Mouse (Mus musculus) myocyte (in vitro differentiated cells): ENCODE measurements around the gene Fam129a.

Experiments used
- MYOG ChIP-seq, 3 experiments: IDR thresholded peaks; one replicate each; pipeline ENCODE4 v1.6.1; 2011; ENCODE audit warnings: control low read depth in 2 of 3, low read depth in 2 of 3, mild to moderate bottlenecking in 2 of 3; ENCODE audit not compliant: insufficient read length in 2 of 3, control insufficient read depth in 1 of 3, insufficient read depth in 1 of 3
- POLR2A ChIP-seq: IDR thresholded peaks from one replicate; pipeline ENCODE4 v1.6.1; 2011; ENCODE audit warnings: low read depth, mild to moderate bottlenecking, control low read depth, moderate library complexity; ENCODE audit not compliant: insufficient read length
- USF1 ChIP-seq: IDR thresholded peaks from one replicate; pipeline ENCODE4 v1.6.1; 2011; ENCODE audit warnings: low read depth, mild to moderate bottlenecking, control low read depth, moderate library complexity

GRCm38 (mm10) chr1:151712664-151713063 lies 141.7 kb downstream of the Fam129a start:
- TF ChIP-seq USF1: no peak
- no peak for TF ChIP-seq POLR2A
- TF ChIP-seq MYOG (IDR thresholded peaks at IDR 0.05; ENCODE audit: control insufficient read depth in 1 of 3, insufficient read depth in 1 of 3, insufficient read length in 2 of 3, low read depth in 2 of 3): no peak
